Mouse (Mus musculus): Measurements from ENCODE around the gene Psg16.

GRCm38 (mm10) chr7:17059463-17059844 lies 14.4 kb upstream of the Psg16 start:
- TF ChIP-seq CTCF (IDR thresholded peaks at IDR 0.05; ENCODE audit: extremely low read depth, insufficient read length, insufficient replicate concordance, low read depth, low read length) (no peak), POLR2A (IDR thresholded peaks at IDR 0.05; ENCODE audit: low read depth, low read length) (no peak)
